Mouse (Mus musculus) midbrain, embryonic 15.5 days (tissue): ENCODE measurements around the gene Atp8a2. TPM values are rescaled to one million over a fixed set of nuclear protein-coding genes. Genes with fewer than 3 reads are reported as not detected.

ENCODE experiments used
- ATAC-seq: fragments of 200-750 bp; cut with Nextera tagmentation; replicated peaks from 2 replicates; pipeline ENCODE4 v1.8.0; 2017; ENCODE audit warnings: moderate TSS enrichment
- H3K27ac ChIP-seq: fragments of 300-500 bp; sonication (generic); 2 replicates; pipeline ENCODE4 v1.5.1; 2015; ENCODE audit warnings: mild to moderate bottlenecking, inconsistent platforms
- H3K27me3 ChIP-seq: fragments of 300-500 bp; sonication (generic); replicated peaks from 2 replicates; pipeline ENCODE4 v1.6.1; 2015; ENCODE audit warnings: inconsistent platforms
- H3K36me3 ChIP-seq: fragments of 300-500 bp; sonication (generic); replicated peaks from 2 replicates; pipeline ENCODE4 v1.6.1; 2015; ENCODE audit warnings: inconsistent platforms
- H3K4me1 ChIP-seq: fragments of 300-500 bp; sonication (generic); 2 replicates; pipeline ENCODE4 v1.6.1; 2015; ENCODE audit warnings: inconsistent platforms
- H3K4me2 ChIP-seq: fragments of 300-500 bp; sonication (generic); 2 replicates; pipeline ENCODE4 v1.6.1; 2015; ENCODE audit warnings: inconsistent platforms, mild to moderate bottlenecking, moderate library complexity
- H3K4me3 ChIP-seq: fragments of 300-500 bp; sonication (generic); 2 replicates; pipeline ENCODE4 v1.5.1; 2015; ENCODE audit warnings: mild to moderate bottlenecking, inconsistent platforms
- H3K9ac ChIP-seq: fragments of 300-500 bp; sonication (generic); 2 replicates; pipeline ENCODE4 v1.6.1; 2015; ENCODE audit warnings: mild to moderate bottlenecking, inconsistent platforms
- H3K9me3 ChIP-seq: fragments of 300-500 bp; sonication (generic); 2 replicates; pipeline ENCODE4 v1.6.1; 2016; ENCODE audit warnings: inconsistent platforms
- WGBS: fragments of 180-500 bp; shearing (Covaris S2); methylation state at CpG from one replicate; pipeline ENCODE4 v1.1.7; 2015; ENCODE audit warnings: mixed read lengths; 5-methylcytosine and 5-hydroxymethylcytosine counted together
- polyA plus RNA-seq: library from polyadenylated mRNA; unstranded; fragments of >200 nt; fragmentation: Nextera tagmentation; extraction: Ambion mirVana; gene quantifications from 2 replicates; pipeline ENCODE4 v1.2.1, GENCODE M21; 2015

Gene Atp8a2
- polyA plus RNA-seq, 1 experiment from 2014 or later = 49.6 TPM

DNA sequence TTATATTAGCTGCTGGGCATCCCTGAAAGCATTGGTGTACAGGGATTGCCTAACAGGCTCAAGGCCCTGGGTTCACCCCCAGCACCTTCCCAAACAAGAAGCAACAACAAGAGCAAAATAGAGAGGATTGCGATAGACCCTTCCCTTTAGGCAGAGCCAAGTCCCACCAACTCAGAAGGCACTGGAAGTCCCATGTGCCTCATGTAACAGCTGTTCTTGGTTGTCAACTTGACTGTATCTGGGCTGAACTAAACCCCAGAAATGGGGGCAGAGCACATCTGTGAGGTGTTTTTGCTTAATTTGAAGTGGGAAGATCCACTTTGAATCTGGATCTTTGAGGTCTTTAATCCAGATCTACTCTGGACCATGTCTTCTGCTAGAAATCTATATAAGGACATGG is 539.9 kb downstream of the Atp8a2 start:
- ATAC-seq = no peak

DNA sequence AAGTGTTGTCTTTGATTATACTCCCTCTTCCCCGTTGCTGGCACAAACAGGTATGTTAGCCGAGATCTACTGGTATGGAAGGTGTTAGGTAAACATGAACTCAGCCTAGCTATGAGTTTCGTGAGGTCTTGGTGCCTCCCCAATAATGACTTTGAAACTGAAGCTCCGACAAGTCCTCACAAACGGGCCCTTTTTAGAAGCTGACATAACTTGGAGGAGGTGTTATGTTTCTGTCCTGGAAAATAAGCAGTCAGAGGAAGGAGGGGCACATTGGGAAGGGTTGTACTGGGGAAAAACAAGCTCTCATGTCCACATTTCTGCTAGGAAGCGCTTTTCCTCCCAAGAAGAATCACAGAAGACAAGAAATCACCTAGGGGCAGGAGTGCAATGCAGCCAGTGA is 540.4 kb downstream of the Atp8a2 start:
- Histone ChIP-seq H3K9me3 (no peaks in the 10 kb centered on the region), H3K27ac (no peak overlapping the region), H3K4me3 (no peak overlapping the region), H3K4me1 (no peaks in the 10 kb centered on the region), H3K36me3 (no peaks in the 10 kb centered on the region), H3K27me3 (no peaks in the 10 kb centered on the region), H3K4me2 (no peak overlapping the region), H3K9ac (no peak overlapping the region)
- WGBS = 84% methylated on average over 6 of the region's 6 CpGs
- no peak for ATAC-seq

More for the DNA sequence above, 539.9 kb downstream of the Atp8a2 start:
- H3K36me3 ChIP-seq = no peaks in the 10 kb centered on the region
- H3K27me3 ChIP-seq = no peaks in the 10 kb centered on the region
- 100% methylated on average over 1 of the region's 1 CpGs for WGBS
- H3K27ac ChIP-seq = no peak overlapping the region
- H3K9me3 ChIP-seq = no peaks in the 10 kb centered on the region
- H3K4me3 ChIP-seq = no peak overlapping the region
- no peak overlapping the region for H3K9ac ChIP-seq
- no peaks in the 10 kb centered on the region for H3K4me1 ChIP-seq
- no peak overlapping the region for H3K4me2 ChIP-seq

DNA sequence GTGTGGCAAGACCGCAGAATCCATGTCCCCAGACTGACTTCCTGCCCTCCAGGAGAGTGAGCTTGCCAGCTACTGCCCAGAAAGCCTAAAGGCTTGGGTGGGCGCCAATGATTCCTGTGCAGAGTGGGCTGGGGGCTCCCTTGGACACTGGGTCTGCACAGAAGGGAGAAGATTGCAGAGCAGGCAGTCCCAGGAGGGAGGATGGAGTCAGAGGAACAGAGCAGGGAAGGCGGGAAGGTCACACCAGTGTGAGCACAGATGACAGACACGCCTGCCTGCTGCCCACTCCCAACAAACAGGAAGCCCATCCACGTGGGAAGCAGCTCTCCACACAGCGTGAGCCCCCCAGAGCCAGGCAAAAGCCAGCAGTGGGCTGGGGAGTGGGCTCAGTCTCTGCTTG is 547.6 kb downstream of the Atp8a2 start:
- H3K9me3 ChIP-seq = no peaks in the 10 kb centered on the region
- WGBS = 70% methylated on average over 6 of the region's 6 CpGs
- H3K27ac ChIP-seq = no peak overlapping the region
- H3K4me3 ChIP-seq = no peak overlapping the region
- no peak for ATAC-seq
- H3K27me3 ChIP-seq = no peaks in the 10 kb centered on the region
- H3K36me3 ChIP-seq = no peaks in the 10 kb centered on the region
- no peaks in the 10 kb centered on the region for H3K4me1 ChIP-seq
- H3K4me2 ChIP-seq = no peak overlapping the region
- H3K9ac ChIP-seq = no peak overlapping the region

DNA sequence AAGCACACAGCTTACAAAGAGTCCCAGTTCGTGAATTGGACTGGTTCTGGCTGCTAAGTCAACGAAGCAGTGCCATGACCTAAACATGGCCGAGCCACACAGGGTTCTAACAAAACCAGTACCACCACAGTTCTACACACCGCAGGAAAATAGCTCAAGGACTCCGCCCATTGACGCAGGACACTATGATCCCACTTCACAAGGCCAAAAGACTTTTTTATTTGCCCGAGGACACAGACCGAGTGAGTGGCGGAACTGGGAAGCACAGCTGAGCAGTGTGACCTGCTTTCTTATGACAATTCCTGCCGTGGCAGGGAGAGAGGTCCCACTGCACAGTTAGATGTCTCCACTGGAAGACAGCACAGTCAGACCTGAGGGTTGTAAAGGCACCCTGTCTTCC is 548.4 kb downstream of the Atp8a2 start:
- H3K9ac ChIP-seq = no peak overlapping the region
- 80% methylated on average over 10 of the region's 10 CpGs for WGBS
- H3K27me3 ChIP-seq = no peaks in the 10 kb centered on the region
- no peaks in the 10 kb centered on the region for H3K4me1 ChIP-seq
- H3K4me3 ChIP-seq = no peak overlapping the region
- ATAC-seq = no peak
- no peaks in the 10 kb centered on the region for H3K36me3 ChIP-seq
- no peaks in the 10 kb centered on the region for H3K9me3 ChIP-seq
- no peak overlapping the region for H3K4me2 ChIP-seq
- no peak overlapping the region for H3K27ac ChIP-seq

DNA sequence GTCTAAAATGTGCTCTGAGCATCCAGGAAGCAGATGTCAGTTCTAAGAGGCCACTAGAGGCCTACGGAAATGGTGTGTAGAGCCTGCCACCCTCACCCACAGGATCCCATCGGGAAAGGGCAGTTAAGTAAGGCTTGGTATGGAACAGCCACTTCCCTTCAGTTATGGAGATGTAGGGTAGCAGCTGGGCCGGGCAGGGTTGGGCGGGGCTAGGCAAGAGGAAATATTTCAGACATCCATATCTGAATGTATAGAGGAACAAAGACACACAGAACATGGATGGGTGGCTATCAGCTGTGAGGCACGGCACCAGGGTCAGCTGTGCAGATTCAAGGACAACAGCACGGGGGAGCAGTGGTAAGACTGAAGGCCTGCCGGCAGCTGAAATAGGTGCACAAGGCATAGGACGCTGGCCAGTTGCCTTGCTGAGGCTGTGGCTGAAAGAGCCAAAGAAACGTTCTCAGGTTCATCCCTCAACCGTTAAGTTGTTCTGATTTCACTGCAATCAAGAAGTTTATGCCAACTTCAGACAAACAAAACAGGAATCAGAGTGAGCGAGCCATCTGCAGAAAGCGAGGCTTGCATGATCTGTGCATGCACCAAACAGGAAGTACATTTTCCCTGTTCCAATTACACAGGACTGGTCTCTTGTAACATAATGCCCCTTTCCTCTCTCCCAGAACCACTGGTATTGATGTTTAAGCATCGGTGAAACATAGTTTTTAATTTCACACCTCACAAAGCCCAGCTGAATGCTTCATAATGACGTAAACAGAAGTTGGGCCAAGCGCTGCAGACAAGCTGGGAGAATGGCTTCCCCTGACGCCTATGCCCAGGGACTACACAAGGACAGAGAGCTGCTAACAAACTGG is 549.9 kb downstream of the Atp8a2 start:
- no peak overlapping the region for H3K4me3 ChIP-seq
- H3K9me3 ChIP-seq = no peaks in the 10 kb centered on the region
- no peaks in the 10 kb centered on the region for H3K27me3 ChIP-seq
- H3K4me1 ChIP-seq = peaks cover 2% of the 10 kb centered on the region; the same call in 1 of the 2 replicates
- no peak overlapping the region for H3K9ac ChIP-seq
- no peak for ATAC-seq
- no peak overlapping the region for H3K27ac ChIP-seq
- 77% methylated on average over 16 of the region's 16 CpGs for WGBS
- H3K4me2 ChIP-seq = no peak overlapping the region
- no peaks in the 10 kb centered on the region for H3K36me3 ChIP-seq

DNA sequence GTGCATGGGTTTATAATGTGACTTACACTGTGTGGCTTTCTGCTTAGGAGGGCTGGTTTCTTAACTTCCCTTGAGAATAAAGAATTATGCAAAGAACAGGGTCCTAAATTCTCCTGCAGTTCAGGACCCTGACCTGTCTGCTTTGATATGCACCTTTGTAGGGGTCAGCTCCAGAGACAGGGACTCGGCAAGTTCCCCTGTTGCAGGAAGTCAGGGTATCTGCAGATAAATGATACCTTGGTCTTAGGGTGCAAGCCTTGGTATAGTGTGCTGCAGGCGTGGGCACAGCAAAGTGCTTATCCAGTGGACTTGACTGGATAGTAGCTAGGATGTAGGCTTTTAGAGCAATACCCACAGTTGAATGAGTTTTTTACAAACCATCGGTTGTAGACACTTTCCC is 552.1 kb downstream of the Atp8a2 start:
- Histone ChIP-seq H3K27ac (no peak overlapping the region), H3K4me1 (peaks cover 9% of the 10 kb centered on the region; the same call in 1 of the 2 replicates), H3K9ac (no peak overlapping the region), H3K4me2 (no peak overlapping the region), H3K36me3 (no peaks in the 10 kb centered on the region), H3K27me3 (no peaks in the 10 kb centered on the region), H3K4me3 (no peak overlapping the region), H3K9me3 (no peaks in the 10 kb centered on the region)
- no peak for ATAC-seq
- WGBS = 82% methylated on average over 3 of the region's 3 CpGs

DNA sequence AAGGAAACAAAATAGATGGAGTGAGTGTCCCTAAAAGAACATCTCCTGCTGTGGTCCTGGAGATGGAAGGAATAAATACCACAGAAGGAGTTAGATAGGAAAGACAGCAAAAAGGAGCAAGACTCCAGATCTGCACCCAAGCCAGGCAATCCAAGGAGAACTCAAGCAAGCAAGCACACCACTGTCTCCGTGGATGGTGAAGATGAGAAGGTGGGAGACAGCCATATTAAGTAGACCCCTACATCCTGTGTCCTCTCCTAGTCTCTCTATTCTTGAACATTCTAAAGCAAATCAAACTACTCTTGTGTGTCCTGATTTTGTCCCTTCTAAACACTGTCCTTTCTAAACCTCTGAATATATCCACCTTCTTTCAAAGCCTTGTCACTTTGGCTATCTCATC is 552.8 kb downstream of the Atp8a2 start:
- 97% methylated on average over 1 of the region's 1 CpGs for WGBS
- peaks cover 9% of the 10 kb centered on the region; the same call in 1 of the 2 replicates for H3K4me1 ChIP-seq
- H3K27ac ChIP-seq = no peak overlapping the region
- H3K9ac ChIP-seq = no peak overlapping the region
- no peak overlapping the region for H3K4me2 ChIP-seq
- H3K4me3 ChIP-seq = no peak overlapping the region
- no peaks in the 10 kb centered on the region for H3K27me3 ChIP-seq
- ATAC-seq = no peak
- no peaks in the 10 kb centered on the region for H3K36me3 ChIP-seq
- H3K9me3 ChIP-seq = no peaks in the 10 kb centered on the region

DNA sequence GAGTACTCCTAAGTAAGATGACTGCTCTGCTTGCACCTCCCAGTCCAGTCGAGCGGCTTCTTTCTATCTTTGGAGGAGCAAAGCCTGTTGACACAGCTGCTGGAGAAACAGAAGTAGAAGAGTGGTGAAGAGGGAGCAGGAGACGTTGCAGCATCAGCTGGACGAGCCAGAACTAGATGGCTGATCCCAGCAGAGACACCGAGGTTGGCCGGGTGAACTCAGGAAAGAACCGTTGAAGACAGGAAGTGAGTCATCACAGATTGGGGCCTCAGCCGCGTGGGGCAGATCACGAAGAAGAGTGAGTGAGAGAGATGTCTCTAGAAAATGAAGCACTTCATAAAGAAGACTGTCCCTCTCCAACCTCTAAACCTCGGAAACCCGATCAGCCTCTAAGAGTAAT is 553.4 kb downstream of the Atp8a2 start:
- no peak overlapping the region for H3K4me2 ChIP-seq
- 86% methylated on average over 12 of the region's 12 CpGs for WGBS

DNA sequence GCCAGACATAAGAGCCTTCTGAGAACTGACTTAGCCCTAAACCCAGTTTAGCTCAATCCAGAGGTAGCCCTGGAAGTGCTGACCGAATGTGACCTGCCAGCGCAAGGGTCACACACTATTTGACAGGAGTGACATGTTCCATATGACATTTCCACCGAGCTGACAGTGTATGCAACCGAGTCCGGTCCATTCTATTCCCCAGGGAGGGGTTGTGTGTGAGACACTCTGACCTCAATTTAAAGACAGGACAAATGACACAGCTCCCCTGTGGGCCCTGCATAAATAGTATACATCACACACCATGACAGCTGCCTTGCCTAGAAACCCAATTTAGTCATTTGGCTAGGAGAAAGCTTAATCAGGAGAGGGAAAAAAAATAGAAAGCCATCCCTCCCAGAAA is 555.1 kb downstream of the Atp8a2 start:
- no peak overlapping the region for H3K4me2 ChIP-seq
- no peaks in the 10 kb centered on the region for H3K36me3 ChIP-seq
- H3K4me1 ChIP-seq = peaks cover 9% of the 10 kb centered on the region; the same call in 1 of the 2 replicates
- 38% methylated on average over 5 of the region's 5 CpGs for WGBS
- no peaks in the 10 kb centered on the region for H3K9me3 ChIP-seq
- no peak for ATAC-seq
- no peak overlapping the region for H3K27ac ChIP-seq
- H3K4me3 ChIP-seq = no peak overlapping the region
- no peaks in the 10 kb centered on the region for H3K27me3 ChIP-seq
- no peak overlapping the region for H3K9ac ChIP-seq

More for the DNA sequence above, 553.4 kb downstream of the Atp8a2 start:
- H3K36me3 ChIP-seq = no peaks in the 10 kb centered on the region
- H3K9ac ChIP-seq = no peak overlapping the region
- no peak overlapping the region for H3K27ac ChIP-seq
- ATAC-seq = no peak
- no peaks in the 10 kb centered on the region for H3K27me3 ChIP-seq
- no peak overlapping the region for H3K4me3 ChIP-seq
- peaks cover 9% of the 10 kb centered on the region; the same call in 1 of the 2 replicates for H3K4me1 ChIP-seq
- no peaks in the 10 kb centered on the region for H3K9me3 ChIP-seq

DNA sequence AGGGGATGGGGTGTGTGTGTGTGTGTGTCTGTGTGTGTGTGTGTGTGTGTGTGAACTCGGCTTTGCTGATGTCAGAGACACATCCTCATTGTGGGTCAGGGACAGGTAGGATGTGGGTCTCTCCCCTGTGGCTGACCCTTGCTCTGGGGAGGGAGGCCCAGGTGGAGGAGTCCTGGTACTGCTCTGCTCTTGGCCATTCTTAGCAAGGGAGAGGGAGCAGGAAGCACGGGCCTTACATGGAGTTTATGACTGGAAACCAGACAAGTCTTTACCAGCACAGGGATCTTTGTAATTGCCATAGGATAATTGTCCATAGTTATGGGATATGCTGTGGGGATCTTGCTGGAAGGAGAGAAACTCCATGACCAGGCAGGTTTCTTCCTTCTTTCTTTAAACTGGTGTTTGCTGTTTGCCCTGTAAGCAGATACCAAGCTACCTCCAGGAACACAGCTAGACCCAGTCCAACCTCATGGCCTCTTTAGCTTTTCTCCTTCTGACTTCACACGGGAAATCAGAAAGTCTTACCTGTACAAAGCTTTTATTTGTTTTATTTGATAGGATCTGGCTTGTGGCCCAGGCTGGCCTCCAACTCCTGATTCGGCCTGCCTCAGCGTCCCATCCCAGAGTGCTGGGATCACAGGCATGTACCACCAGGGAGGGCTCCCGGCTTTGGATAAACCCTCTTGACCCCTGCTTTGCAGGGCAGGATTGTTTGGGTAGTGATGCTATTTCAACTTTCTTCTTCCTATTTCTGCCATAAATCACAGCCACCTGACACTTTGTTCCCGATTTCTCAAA is 557.9 kb downstream of the Atp8a2 start:
- no peak for ATAC-seq
- Histone ChIP-seq H3K9ac (no peak overlapping the region), H3K4me3 (no peak overlapping the region), H3K4me1 (peaks cover 9% of the 10 kb centered on the region; the same call in 1 of the 2 replicates), H3K9me3 (no peaks in the 10 kb centered on the region), H3K36me3 (no peaks in the 10 kb centered on the region), H3K27ac (no peak overlapping the region), H3K4me2 (no peak overlapping the region), H3K27me3 (no peaks in the 10 kb centered on the region)
- WGBS = 66% methylated on average over 7 of the region's 7 CpGs

DNA sequence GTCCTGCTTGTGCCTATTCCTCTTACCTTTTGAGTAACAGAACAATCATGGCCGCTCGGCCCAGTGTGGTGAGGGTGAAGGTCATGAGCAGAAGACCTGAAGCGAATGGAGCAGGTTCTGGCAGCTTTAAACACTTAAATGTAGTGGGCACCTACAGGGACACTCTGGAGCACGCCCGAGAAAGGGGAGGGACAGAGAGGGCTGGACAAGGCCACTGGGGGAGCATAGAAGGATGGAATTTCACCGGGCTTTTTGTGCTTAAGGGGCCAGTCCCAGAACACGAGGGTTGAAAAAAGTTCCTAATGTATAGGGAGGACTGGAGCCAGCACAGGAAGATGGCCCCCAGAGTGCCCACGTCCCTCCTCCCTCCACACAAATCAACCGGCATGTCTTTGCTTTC is 563.0 kb downstream of the Atp8a2 start:
- no peaks in the 10 kb centered on the region for H3K9me3 ChIP-seq
- no peaks in the 10 kb centered on the region for H3K4me1 ChIP-seq
- H3K27ac ChIP-seq = no peak overlapping the region
- WGBS = 81% methylated on average over 9 of the region's 9 CpGs
- no peak overlapping the region for H3K4me2 ChIP-seq
- H3K36me3 ChIP-seq = no peaks in the 10 kb centered on the region
- ATAC-seq = no peak
- H3K4me3 ChIP-seq = no peak overlapping the region
- 0 out of 2 replicates have a peak, but pooled peaks cover 2% of the 10 kb centered on the region for H3K27me3 ChIP-seq
- no peak overlapping the region for H3K9ac ChIP-seq

DNA sequence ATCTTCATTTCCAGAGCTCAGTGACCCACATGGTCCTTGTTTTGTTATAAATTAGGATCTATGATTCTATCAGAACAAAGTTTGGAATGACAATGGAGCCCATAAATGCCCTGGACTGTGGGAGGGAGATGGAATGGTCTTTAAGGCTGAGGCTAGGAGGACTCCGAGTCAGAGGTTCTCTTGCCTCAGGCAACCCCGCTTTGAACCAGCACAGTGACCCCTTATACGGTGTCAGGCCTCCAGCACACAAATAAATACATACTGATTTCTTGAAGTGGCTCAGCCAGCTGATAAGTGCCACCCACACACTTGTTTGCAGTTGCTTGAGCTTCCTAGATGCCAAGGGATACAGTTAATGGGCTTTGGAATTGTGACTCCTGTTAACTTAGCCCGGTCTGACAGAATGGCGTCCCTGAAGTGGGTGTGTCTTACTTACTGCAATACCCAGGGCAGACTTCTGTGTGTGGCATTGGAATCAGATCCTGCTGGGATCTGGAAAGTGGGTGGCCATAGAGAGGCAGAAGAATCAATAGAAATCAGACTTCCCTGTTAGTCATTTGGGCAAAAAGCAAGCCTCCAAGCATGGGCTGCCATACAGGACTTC is 563.6 kb downstream of the Atp8a2 start:
- Histone ChIP-seq H3K4me3 (no peak overlapping the region), H3K27me3 (0 out of 2 replicates have a peak, but pooled peaks cover 2% of the 10 kb centered on the region), H3K4me2 (no peak overlapping the region), H3K4me1 (no peaks in the 10 kb centered on the region), H3K36me3 (no peaks in the 10 kb centered on the region), H3K27ac (no peak overlapping the region), H3K9me3 (no peaks in the 10 kb centered on the region), H3K9ac (no peak overlapping the region)
- ATAC-seq = no peak
- 81% methylated on average over 5 of the region's 5 CpGs for WGBS
